Mouse (Mus musculus): ENCODE data around the gene Elf5.
A peak's percentile ranks its signal among the peaks of the same experiment; 100 is the strongest.

The Elf5 gene

DNA sequence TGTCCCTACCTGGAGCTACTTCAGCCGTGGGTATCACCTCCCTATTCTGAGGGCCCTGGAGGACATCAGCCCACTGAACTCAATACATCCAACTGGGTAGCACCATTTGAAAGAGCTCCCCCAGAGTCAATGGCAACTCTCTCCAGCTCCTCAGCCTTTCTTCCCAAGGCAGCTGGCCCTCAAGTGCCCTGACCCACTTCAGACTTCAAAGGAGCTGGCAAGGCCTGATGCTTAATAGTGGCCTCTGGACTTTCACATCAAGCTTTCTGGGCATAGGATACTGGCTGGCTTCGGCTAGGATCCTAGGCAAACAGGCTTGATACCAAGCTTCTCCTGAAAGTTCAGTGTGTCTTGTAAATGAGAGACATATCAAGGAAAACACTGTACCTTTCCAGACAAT lies 23.6 kb downstream of the Elf5 start:
- no peak for DNase-seq (ENCODE audit: low read depth, low spot score)

- DNase-seq (ENCODE audit: low read depth, low spot score), result no peak
These were observed 25.0 kb downstream of the Elf5 start for GRCm38 (mm10) chr2:103436534-103436933.

GRCm38 (mm10) chr2:103439071-103439622 lies 27.7 kb downstream of the Elf5 start:
- peak; percentile 12 for DNase-seq (ENCODE audit: low read depth, low spot score)

- DNase-seq (ENCODE audit: low read depth, low spot score), result peak; percentile 88
These were observed 28.2 kb downstream of the Elf5 start for GRCm38 (mm10) chr2:103439710-103440109.

DNA sequence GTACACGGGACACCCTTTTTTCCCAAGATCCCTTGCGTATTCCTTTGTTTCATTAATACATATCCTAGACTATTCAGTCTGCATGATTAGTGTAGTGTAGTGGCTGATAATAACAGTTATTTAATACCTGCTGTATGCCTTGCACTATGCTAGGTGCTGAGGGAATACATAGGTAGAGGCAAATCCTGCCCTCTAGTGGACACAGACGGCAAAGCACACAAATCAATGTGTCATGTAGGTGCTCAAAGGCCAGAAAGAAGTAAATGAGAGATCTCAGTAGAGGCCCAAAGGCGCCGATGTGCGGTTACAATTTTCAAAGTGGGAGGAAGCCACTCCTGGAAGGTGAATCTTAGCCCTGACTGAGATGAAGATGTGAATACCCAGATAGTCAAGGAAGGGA lies 34.3 kb downstream of the Elf5 start:
- DNase-seq (ENCODE audit: low read depth, low spot score), result peak; percentile 74

DNA sequence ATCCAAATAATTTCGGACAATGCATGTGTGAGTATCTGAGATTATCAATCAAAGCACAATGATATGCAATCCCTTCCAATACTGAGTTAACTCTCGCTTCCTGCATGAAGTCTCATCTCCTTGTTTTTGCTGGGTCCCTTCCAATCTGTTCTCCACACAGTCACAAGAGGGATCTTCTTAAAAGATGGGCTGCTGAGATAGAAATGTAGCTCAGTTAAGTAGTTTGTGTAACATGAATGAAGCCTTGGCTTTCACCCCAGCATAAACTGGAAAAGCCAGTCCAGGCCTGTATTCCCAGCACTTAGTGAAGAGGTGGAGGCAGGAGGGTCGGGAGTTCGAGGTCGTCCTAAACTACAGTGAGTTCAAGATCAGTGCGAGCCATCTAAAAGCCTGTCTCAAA lies 34.8 kb downstream of the Elf5 start:
- DNase-seq (ENCODE audit: low read depth, low spot score), result no peak

DNA sequence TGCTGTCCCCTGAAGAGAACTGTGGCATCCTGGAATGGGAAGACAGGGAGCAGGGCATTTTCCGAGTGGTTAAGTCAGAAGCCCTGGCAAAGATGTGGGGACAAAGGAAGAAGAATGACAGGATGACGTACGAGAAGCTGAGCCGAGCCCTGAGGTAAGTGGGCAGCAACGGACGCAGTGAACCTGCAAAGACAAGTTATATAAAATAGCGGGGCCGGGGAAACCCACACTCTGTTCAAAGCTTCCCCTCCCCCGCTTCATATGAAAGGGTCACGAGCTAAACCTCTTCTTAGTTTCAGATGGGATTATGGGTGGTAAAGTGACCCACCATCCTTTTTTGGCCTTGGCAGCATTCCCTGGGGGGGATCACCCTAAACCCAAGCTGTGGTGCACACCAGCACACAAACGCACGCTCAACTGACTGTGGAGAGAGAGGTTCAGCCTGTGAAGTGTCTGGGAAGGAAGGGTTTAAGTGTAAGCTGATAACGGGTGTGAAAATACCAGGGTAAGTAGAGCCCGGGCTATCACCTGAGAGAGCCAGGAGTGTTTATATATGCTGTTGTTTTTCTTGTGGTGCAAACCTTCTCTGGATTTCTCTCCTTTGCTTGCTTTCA lies 37.6 kb downstream of the Elf5 start:
- no peak for DNase-seq (ENCODE audit: low read depth, low spot score)

DNA sequence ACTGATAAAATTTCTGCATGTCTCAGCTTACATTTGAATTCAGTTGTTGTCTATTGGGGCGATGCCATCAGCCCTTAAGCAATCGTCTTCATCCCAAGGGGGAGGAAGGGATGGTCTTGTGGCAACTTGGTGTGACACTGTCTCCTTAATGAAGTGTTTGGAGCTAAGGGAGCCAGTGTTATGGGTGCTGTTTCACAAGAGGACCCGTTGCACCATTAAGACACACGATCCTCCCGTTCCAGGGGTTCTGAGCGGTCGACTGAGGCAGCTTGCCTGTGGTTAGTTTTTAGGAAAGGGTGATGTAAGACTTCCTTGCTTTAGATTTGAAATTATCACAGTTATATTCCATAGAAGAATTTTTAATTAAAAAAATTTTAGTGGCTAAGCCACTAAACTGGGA lies 38.3 kb downstream of the Elf5 start:
- DNase-seq (ENCODE audit: low read depth, low spot score), result no peak

DNA sequence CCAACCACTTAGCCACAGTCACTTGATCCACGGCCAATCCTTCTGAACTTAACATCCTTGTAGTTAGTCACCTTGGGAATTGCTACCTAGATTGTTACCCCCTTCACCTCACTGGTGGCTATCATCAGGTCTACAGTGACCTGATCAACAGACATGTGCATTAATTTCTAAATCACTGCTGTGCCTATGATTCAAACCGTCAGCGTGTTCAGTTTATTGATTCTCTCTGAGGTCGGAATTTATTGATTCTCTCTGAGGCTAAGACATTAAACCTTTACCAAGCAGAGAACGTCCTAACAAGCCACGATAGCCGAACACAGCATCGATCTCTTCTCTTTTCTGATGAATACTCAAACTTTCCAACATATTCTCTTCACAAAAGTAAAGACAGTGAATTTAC lies 38.8 kb downstream of the Elf5 start:
- no peak for DNase-seq (ENCODE audit: low read depth, low spot score)

- no peak for DNase-seq (ENCODE audit: low read depth, low spot score)
These were observed 41.1 kb downstream of the Elf5 start for GRCm38 (mm10) chr2:103452550-103452949.

DNA sequence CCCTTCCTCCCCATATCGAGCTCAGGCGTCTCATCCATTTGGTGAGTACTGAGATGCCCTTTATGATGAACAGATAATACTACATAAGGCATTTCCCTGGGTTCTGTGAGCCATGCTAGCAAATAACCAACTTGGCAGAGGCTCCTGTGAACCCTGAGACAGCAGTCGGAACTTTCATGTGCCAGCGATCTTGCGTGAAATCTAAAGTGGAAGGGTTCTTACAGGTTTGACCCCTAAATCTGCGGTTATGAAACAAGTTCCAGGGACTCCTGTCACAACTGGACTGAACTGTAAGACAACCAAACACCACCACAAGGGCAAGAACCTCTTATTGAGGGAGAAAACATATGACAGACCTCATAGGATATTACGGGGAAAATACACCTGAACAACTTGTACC lies 44.3 kb downstream of the Elf5 start:
- DNase-seq (ENCODE audit: low read depth, low spot score), result no peak

DNA sequence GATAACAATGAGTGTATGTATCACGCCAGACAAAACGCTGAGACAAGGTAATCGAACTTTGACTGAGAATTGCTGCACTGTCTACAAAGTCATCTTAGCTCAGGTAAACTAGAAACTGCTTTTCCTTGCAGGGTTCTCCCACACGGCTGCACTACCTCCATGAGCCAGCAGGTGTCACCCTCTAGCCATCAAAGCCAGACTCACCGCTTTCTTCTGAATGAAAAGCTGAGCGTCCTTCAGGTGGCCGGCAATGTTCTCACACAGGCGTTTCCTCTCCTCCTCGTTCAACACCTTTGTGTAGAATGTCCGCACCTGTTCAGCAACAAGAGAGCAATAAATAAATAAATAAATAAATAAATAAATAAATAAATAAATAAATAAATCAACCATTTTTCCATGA lies 45.2 kb downstream of the Elf5 start:
- peak; percentile 86 for DNase-seq (ENCODE audit: low read depth, low spot score)

DNA sequence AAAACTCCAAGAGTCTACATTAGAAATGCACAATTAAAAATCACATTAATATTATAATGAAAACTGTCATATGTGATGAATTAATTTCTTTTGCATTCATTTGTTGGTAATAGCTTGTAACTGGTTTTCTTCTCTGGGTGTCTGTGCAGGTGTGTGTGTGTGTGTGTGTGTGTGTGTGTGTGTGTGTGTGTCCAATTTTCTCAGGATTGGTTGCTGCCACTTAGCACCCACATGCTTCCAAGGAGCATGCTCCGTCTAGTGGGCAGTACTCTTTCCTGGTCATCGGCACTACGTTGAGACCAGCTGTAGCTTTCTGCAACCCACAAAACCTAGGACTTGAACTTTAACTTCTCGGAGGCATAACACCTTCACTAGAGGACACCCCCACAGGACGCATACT lies 45.6 kb downstream of the Elf5 start:
- DNase-seq (ENCODE audit: low read depth, low spot score), result no peak

- no peak for DNase-seq (ENCODE audit: low read depth, low spot score)
These were observed 46.1 kb downstream of the Elf5 start for GRCm38 (mm10) chr2:103457628-103458027.

- DNase-seq (ENCODE audit: low read depth, low spot score), result no peak
These were observed 47.6 kb downstream of the Elf5 start for GRCm38 (mm10) chr2:103459069-103459468.

- no peak for DNase-seq (ENCODE audit: low read depth, low spot score)
These were observed 49.7 kb downstream of the Elf5 start for GRCm38 (mm10) chr2:103461210-103461609.

DNA sequence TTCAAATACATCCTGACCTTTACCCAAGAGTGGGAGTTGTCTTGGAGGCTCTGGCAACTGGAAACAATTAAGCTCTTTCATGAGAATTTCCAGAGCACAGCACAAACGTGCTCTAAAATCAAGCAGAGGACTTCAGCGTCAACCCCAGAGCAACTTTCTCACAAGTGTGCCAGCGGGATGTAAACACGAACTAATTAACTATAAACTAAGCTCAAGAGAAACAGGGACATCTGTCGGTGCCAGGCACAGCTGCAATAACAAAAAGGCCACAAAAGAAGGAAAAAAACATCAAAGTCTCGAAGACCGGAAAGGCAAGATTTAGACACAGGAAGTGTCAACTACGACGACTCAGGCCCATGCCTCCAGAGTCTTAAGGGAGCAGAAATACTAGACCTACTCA lies 50.3 kb downstream of the Elf5 start:
- DNase-seq (ENCODE audit: low read depth, low spot score), result no peak

GRCm38 (mm10) chr2:103462746-103463145 lies 51.3 kb downstream of the Elf5 start:
- no peak for DNase-seq (ENCODE audit: low read depth, low spot score)

GRCm38 (mm10) chr2:103464524-103464923 lies 53.0 kb downstream of the Elf5 start:
- DNase-seq (ENCODE audit: low read depth, low spot score), result peak; percentile 69

DNA sequence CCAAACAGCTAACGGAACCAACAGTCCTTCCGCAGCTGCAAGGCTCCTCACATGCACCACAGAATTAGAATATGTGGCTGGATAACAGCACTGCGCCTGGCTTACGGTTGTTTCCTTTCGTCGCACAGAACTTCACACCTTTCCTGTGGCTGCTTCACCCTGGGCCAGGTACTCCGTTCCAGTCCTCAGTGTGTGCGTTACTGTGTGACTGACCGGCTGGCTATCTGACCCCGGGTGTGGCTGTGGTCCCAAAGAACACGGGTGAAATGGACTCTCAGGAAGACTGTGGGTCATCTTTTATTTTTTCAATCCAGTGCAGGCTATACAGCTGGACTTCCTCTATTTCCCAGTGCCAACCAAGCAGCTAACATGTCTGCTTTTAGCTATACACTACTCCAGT lies 53.9 kb downstream of the Elf5 start:
- DNase-seq (ENCODE audit: low read depth, low spot score), result no peak

DNA sequence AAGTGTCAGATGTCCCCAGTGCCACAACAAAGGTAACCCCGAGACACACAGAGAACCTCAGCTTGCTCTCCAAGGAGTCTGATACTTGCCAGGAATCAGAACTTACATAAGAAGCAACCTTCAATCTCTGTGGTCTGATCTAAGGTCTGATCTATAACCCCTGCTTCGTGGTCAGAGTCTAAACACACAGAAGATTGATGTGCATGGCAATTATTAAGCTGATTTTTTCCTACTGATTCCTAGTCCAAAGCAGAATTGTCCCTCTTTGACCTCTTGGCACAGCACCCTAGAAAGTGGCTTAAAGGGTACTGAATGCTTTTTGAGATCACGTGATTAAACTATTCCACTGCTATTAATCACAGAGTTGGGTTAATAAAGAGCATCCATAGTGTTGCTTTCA lies 54.8 kb downstream of the Elf5 start:
- DNase-seq (ENCODE audit: low read depth, low spot score), result no peak

- DNase-seq (ENCODE audit: low read depth, low spot score), result no peak
These were observed 55.6 kb downstream of the Elf5 start for GRCm38 (mm10) chr2:103466984-103467588.

- no peak for DNase-seq (ENCODE audit: low read depth, low spot score)
These were observed 61.9 kb downstream of the Elf5 start for GRCm38 (mm10) chr2:103473362-103473761.

DNA sequence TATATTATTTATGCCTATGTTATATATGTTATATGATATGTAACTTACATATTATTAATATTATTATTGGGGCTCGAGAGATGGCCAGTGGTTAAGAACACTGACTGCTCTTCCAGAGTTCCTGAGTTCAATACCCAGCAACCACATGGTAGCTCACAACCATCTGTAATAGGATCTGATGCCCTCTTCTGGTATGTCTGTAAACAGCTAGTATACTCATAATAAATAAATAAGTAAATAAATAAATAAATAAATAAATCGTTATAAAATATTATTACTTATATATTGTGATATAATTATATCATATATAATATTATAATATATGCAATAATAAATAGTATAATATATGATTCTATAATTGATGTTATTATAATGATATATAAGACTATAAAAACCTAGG lies 64.7 kb downstream of the Elf5 start:
- DNase-seq (ENCODE audit: low read depth, low spot score), result no peak
